Mouse (Mus musculus) left cerebral cortex, adult 11 months (tissue): ENCODE results near the gene Olfr577.

Experiments
- DNase-seq: peaks from one replicate; pipeline ENCODE4 v3.0.0; 2022; ENCODE audit warnings: low spot score

The Olfr577 gene

GRCm38 (mm10) chr7:102975843-102976242, at the start of gene Olfr577:
Gene Olfr577, minus strand, starts transcription at chr7:102975943.
- DNase-seq: no peak

GRCm38 (mm10) chr7:102989224-102989623, 13.5 kb upstream of the Olfr577 start, which contains the start of gene Olfr578:
Gene Olfr578, minus strand, starts transcription at chr7:102989324.
- DNase-seq: no peak

- peak; percentile 2 for DNase-seq
These were observed 1.3 kb downstream of the Olfr577 start for GRCm38 (mm10) chr7:102974399-102974798.

GRCm38 (mm10) chr7:102962360-102962759, 13.4 kb downstream of the Olfr577 start, which contains the start of gene Olfr576:
Gene Olfr576, plus strand, starts transcription at chr7:102962660.
- DNase-seq: no peak

GRCm38 (mm10) chr7:102958593-102958992, 17.1 kb downstream of the Olfr577 start, which contains the start of gene Olfr575:
Gene Olfr575, minus strand, starts transcription at chr7:102958775.
- DNase-seq: no peak

GRCm38 (mm10) chr7:102958137-102958536, 17.6 kb downstream of the Olfr577 start:
- no peak for DNase-seq

GRCm38 (mm10) chr7:102950732-102951131, 25.0 kb downstream of the Olfr577 start:
- no peak for DNase-seq

- DNase-seq: no peak
These were observed 27.6 kb downstream of the Olfr577 start, which contains the start of gene Olfr574 for GRCm38 (mm10) chr7:102948167-102948566. Gene Olfr574, plus strand, starts transcription at chr7:102948467.

- DNase-seq: no peak
These were observed 32.3 kb downstream of the Olfr577 start for GRCm38 (mm10) chr7:102943417-102943816.

- DNase-seq: no peak
These were observed 33.3 kb downstream of the Olfr577 start, which contains the start of gene Olfr573-ps1 for GRCm38 (mm10) chr7:102942475-102942874. Gene Olfr573-ps1, minus strand, starts transcription at chr7:102942575.

GRCm38 (mm10) chr7:102927105-102927504, 48.6 kb downstream of the Olfr577 start:
- DNase-seq: no peak

- DNase-seq: no peak
These were observed 51.6 kb downstream of the Olfr577 start, which contains the start of gene Olfr572 for GRCm38 (mm10) chr7:102924109-102924508. Gene Olfr572, plus strand, starts transcription at chr7:102924409.
